Mouse (Mus musculus): Measurements from ENCODE around the gene Alg1.
A peak's percentile ranks its signal among the peaks of the same experiment; 100 is the strongest.
"Not testable (repeated sequence)": the region's sequence is repeated elsewhere in the genome, so short reads cannot be mapped to it uniquely, and the experiment has no call there.

The Alg1 gene

GRCm38 (mm10) chr16:5233418-5234313 lies at the start of gene Alg1:
Alg1 (plus strand) TSS chr16:5233621.
- peak; percentile 95 for DNase-seq (ENCODE audit: low spot score)

- DNase-seq (ENCODE audit: low spot score) = no peak
These were observed 49.3 kb upstream of the Alg1 start for GRCm38 (mm10) chr16:5184101-5184500.

GRCm38 (mm10) chr16:5184956-5185355 lies 48.5 kb upstream of the Alg1 start:
- DNase-seq (ENCODE audit: low spot score) = no peak

- no peak for DNase-seq (ENCODE audit: low spot score)
These were observed 47.7 kb upstream of the Alg1 start for GRCm38 (mm10) chr16:5185691-5186090.

- DNase-seq (ENCODE audit: low spot score) = no peak
These were observed 47.2 kb upstream of the Alg1 start for GRCm38 (mm10) chr16:5186234-5186633.

- DNase-seq (ENCODE audit: low spot score) = peak; percentile 87
These were observed 38.3 kb upstream of the Alg1 start for GRCm38 (mm10) chr16:5195080-5195479.

GRCm38 (mm10) chr16:5202681-5203080 lies 30.7 kb upstream of the Alg1 start:
- DNase-seq (ENCODE audit: low spot score) = peak; percentile 76

- peak; percentile 13 for DNase-seq (ENCODE audit: low spot score)
These were observed 30.2 kb upstream of the Alg1 start for GRCm38 (mm10) chr16:5203200-5203599.

GRCm38 (mm10) chr16:5203668-5204433 lies 29.6 kb upstream of the Alg1 start, which contains the start of gene Nagpa:
Nagpa (minus strand) TSS chr16:5204012.
- DNase-seq (ENCODE audit: low spot score) = peak; percentile 91

GRCm38 (mm10) chr16:5205431-5205970 lies 27.9 kb upstream of the Alg1 start:
- DNase-seq (ENCODE audit: low spot score) = no peak

- DNase-seq (ENCODE audit: low spot score) = no peak
These were observed 27.4 kb upstream of the Alg1 start for GRCm38 (mm10) chr16:5206051-5206450.

- no peak for DNase-seq (ENCODE audit: low spot score)
These were observed 23.1 kb upstream of the Alg1 start for GRCm38 (mm10) chr16:5210365-5210764.

GRCm38 (mm10) chr16:5212150-5212549 lies 21.3 kb upstream of the Alg1 start:
- no peak for DNase-seq (ENCODE audit: low spot score)

GRCm38 (mm10) chr16:5214126-5214525 lies 19.3 kb upstream of the Alg1 start:
- DNase-seq (ENCODE audit: low spot score) = no peak

GRCm38 (mm10) chr16:5216686-5217085 lies 16.7 kb upstream of the Alg1 start:
- no peak for DNase-seq (ENCODE audit: low spot score)

GRCm38 (mm10) chr16:5217341-5218133 lies 15.9 kb upstream of the Alg1 start:
- no peak for DNase-seq (ENCODE audit: low spot score)

GRCm38 (mm10) chr16:5221403-5221802 lies 12.0 kb upstream of the Alg1 start:
- no peak for DNase-seq (ENCODE audit: low spot score)

- DNase-seq (ENCODE audit: low spot score) = no peak
These were observed 11.3 kb upstream of the Alg1 start, which contains the start of gene AU021092 for GRCm38 (mm10) chr16:5222140-5222539. AU021092 (minus strand) TSS chr16:5222299.

- DNase-seq (ENCODE audit: low spot score) = not testable (repeated sequence)
These were observed 6.9 kb upstream of the Alg1 start for GRCm38 (mm10) chr16:5226534-5226933.

GRCm38 (mm10) chr16:5227501-5227900 lies 5.9 kb upstream of the Alg1 start:
- not testable (repeated sequence) for DNase-seq (ENCODE audit: low spot score)

- DNase-seq (ENCODE audit: low spot score) = not testable (repeated sequence)
These were observed 5.3 kb upstream of the Alg1 start for GRCm38 (mm10) chr16:5228103-5228502.

GRCm38 (mm10) chr16:5232982-5233381 lies 439 bp upstream of the Alg1 start:
- DNase-seq (ENCODE audit: low spot score) = no peak
